Mouse (Mus musculus): ENCODE measurements around the gene Snrnp35. TPM values are rescaled to one million over a fixed set of nuclear protein-coding genes. Genes with fewer than 3 reads are reported as not detected.
"Not testable (repeated sequence)": the region's sequence is repeated elsewhere in the genome, so short reads cannot be mapped to it uniquely, and the experiment has no call there.

The Snrnp35 gene
- polyA plus RNA-seq, 1 experiment from 2014 or later = 20.7 TPM

GRCm38 (mm10) chr5:124449494-124449893 lies 33.4 kb upstream of the Snrnp35 start:
- no peak overlapping the region for H3K4me3 ChIP-seq (replicated peaks)
- no peak for ATAC-seq (ENCODE audit: low FRiP score)
- H3K27ac ChIP-seq (replicated peaks) = no peak overlapping the region
- WGBS = 62% methylated on average over 6 of the region's 6 CpGs
- peaks cover 68% of the 10 kb centered on the region for H3K36me3 ChIP-seq
- no peaks in the 10 kb centered on the region for H3K27me3 ChIP-seq (replicated peaks)
- H3K4me1 ChIP-seq = peaks cover 38% of the 10 kb centered on the region
- H3K4me2 ChIP-seq = no peak overlapping the region
- H3K9ac ChIP-seq (replicated peaks) = no peak overlapping the region
- no peaks in the 10 kb centered on the region for H3K9me3 ChIP-seq (replicated peaks)

GRCm38 (mm10) chr5:124450051-124450450 lies 32.9 kb upstream of the Snrnp35 start:
- Histone ChIP-seq H3K4me1 (peaks cover 33% of the 10 kb centered on the region), H3K9me3 (replicated peaks) (no peaks in the 10 kb centered on the region), H3K27me3 (replicated peaks) (no peaks in the 10 kb centered on the region), H3K27ac (replicated peaks) (no peak overlapping the region), H3K9ac (replicated peaks) (no peak overlapping the region), H3K36me3 (peaks cover 72% of the 10 kb centered on the region), H3K4me2 (no peak overlapping the region), H3K4me3 (replicated peaks) (no peak overlapping the region)
- no peak for ATAC-seq (ENCODE audit: low FRiP score)
- 84% methylated on average over 7 of the region's 7 CpGs for WGBS

DNA sequence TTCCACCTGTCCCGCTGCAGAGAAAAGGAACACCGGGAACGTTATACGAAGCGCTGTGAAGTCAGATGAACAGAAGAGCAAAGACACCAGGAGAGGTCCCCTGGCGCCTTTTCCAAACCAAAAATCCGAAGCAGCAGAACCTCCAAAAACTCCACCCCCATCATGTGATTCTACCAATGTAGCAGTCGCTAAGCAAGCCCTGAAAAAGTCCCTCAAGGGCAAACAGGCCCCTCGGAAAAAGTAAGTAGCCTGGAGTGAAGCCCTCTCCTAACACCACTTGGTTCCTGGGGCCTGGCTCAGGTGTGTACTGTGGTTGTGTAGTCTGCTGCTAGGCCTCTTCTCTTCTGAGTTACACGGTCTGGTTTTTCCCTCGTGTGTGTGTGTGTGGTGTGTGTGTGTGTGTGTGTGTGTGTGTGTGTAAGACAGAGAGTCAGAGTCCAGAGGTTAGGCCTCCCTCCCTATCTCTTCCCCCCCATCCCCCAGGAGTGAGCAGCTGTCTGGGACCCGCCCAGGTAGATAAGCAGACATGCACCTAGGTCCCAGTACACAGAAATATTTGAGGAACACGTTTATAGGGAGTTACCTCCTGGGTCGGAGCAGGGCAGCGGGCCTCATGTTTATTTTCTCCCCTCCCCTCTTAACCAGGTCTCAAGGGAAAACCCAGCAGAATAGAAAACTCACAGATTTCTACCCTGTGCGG lies 32.1 kb upstream of the Snrnp35 start:
- ATAC-seq (ENCODE audit: low FRiP score) = no peak
- H3K27ac ChIP-seq (replicated peaks) = no peak overlapping the region
- no peak overlapping the region for H3K9ac ChIP-seq (replicated peaks)
- peaks cover 33% of the 10 kb centered on the region for H3K4me1 ChIP-seq
- H3K36me3 ChIP-seq = peaks cover 77% of the 10 kb centered on the region
- WGBS = 92% methylated on average over 16 of the region's 16 CpGs
- no peak overlapping the region for H3K4me3 ChIP-seq (replicated peaks)
- H3K9me3 ChIP-seq (replicated peaks) = no peaks in the 10 kb centered on the region
- H3K4me2 ChIP-seq = no peak overlapping the region
- H3K27me3 ChIP-seq (replicated peaks) = no peaks in the 10 kb centered on the region

- Histone ChIP-seq H3K36me3 (peaks cover 89% of the 10 kb centered on the region), H3K9me3 (replicated peaks) (no peaks in the 10 kb centered on the region), H3K4me3 (replicated peaks) (no peak overlapping the region), H3K27ac (replicated peaks) (no peak overlapping the region), H3K9ac (replicated peaks) (no peak overlapping the region), H3K27me3 (replicated peaks) (no peaks in the 10 kb centered on the region), H3K4me2 (no peak overlapping the region), H3K4me1 (peaks cover 15% of the 10 kb centered on the region)
- WGBS = 80% methylated on average over 15 of the region's 15 CpGs
- ATAC-seq (ENCODE audit: low FRiP score) = no peak
These were observed 30.3 kb upstream of the Snrnp35 start for GRCm38 (mm10) chr5:124452494-124453228.

- WGBS = 85% methylated on average over 13 of the region's 13 CpGs
- Histone ChIP-seq H3K4me2 (no peak overlapping the region), H3K36me3 (peaks cover 91% of the 10 kb centered on the region), H3K27ac (replicated peaks) (no peak overlapping the region), H3K4me1 (peaks cover 12% of the 10 kb centered on the region), H3K9me3 (replicated peaks) (no peaks in the 10 kb centered on the region), H3K9ac (replicated peaks) (no peak overlapping the region), H3K27me3 (replicated peaks) (no peaks in the 10 kb centered on the region), H3K4me3 (replicated peaks) (no peak overlapping the region)
- no peak for ATAC-seq (ENCODE audit: low FRiP score)
These were observed 29.4 kb upstream of the Snrnp35 start for GRCm38 (mm10) chr5:124453339-124454081.

DNA sequence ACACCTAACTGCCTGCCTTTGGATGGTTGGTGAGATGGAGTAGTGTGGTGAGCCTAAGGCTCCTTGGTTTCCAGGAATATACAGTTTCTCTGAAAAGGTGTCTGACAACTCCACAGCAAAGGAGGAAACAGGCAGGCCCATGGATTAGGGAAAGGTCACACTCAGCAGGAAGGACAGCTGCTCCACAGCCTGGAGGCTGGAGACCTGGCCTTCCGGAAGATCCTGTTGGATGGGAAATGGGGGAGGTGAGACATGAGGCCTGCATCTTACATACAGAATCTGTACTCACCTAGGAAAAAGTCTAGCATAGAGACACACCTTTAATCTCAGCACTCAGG lies 28.9 kb upstream of the Snrnp35 start:
- Histone ChIP-seq H3K27ac (replicated peaks) (no peak overlapping the region), H3K36me3 (peaks cover 91% of the 10 kb centered on the region), H3K4me2 (no peak overlapping the region), H3K27me3 (replicated peaks) (no peaks in the 10 kb centered on the region), H3K4me1 (peaks cover 7% of the 10 kb centered on the region), H3K9ac (replicated peaks) (no peak overlapping the region), H3K9me3 (replicated peaks) (no peaks in the 10 kb centered on the region), H3K4me3 (replicated peaks) (no peak overlapping the region)
- ATAC-seq (ENCODE audit: low FRiP score) = no peak
- 85% methylated on average over 1 of the region's 1 CpGs for WGBS

- no peak overlapping the region for H3K4me2 ChIP-seq
- 97% methylated on average over 6 of the region's 6 CpGs for WGBS
- peaks cover 88% of the 10 kb centered on the region for H3K36me3 ChIP-seq
- no peak for ATAC-seq (ENCODE audit: low FRiP score)
- no peak overlapping the region for H3K9ac ChIP-seq (replicated peaks)
- no peak overlapping the region for H3K4me3 ChIP-seq (replicated peaks)
- no peaks in the 10 kb centered on the region for H3K4me1 ChIP-seq
- H3K27ac ChIP-seq (replicated peaks) = no peak overlapping the region
- no peaks in the 10 kb centered on the region for H3K27me3 ChIP-seq (replicated peaks)
- H3K9me3 ChIP-seq (replicated peaks) = no peaks in the 10 kb centered on the region
These were observed 26.2 kb upstream of the Snrnp35 start for GRCm38 (mm10) chr5:124456762-124457161.

GRCm38 (mm10) chr5:124460922-124461321 lies 22.0 kb upstream of the Snrnp35 start:
- not testable (repeated sequence) for H3K4me2 ChIP-seq; ATAC-seq (ENCODE audit: low FRiP score); H3K27ac ChIP-seq (replicated peaks); H3K9ac ChIP-seq (replicated peaks); H3K4me3 ChIP-seq (replicated peaks); H3K27me3 ChIP-seq (replicated peaks); H3K4me1 ChIP-seq; H3K9me3 ChIP-seq (replicated peaks)
- H3K36me3 ChIP-seq = peaks cover 81% of the 10 kb centered on the region
- 94% methylated on average over 14 of the region's 14 CpGs for WGBS

GRCm38 (mm10) chr5:124462297-124463025 lies 20.5 kb upstream of the Snrnp35 start:
- peaks cover 80% of the 10 kb centered on the region for H3K36me3 ChIP-seq

GRCm38 (mm10) chr5:124463462-124463861 lies 19.5 kb upstream of the Snrnp35 start:
- H3K4me2 ChIP-seq = no peak overlapping the region
- no peak overlapping the region for H3K4me3 ChIP-seq (replicated peaks)
- H3K27ac ChIP-seq (replicated peaks) = no peak overlapping the region
- no peaks in the 10 kb centered on the region for H3K4me1 ChIP-seq
- no peaks in the 10 kb centered on the region for H3K9me3 ChIP-seq (replicated peaks)
- H3K36me3 ChIP-seq = peaks cover 80% of the 10 kb centered on the region
- WGBS = 93% methylated on average over 5 of the region's 5 CpGs
- H3K27me3 ChIP-seq (replicated peaks) = no peaks in the 10 kb centered on the region
- no peak for ATAC-seq (ENCODE audit: low FRiP score)
- no peak overlapping the region for H3K9ac ChIP-seq (replicated peaks)

More at GRCm38 (mm10) chr5:124462297-124463025, 20.5 kb upstream of the Snrnp35 start:
- Histone ChIP-seq H3K4me1 (no peaks in the 10 kb centered on the region), H3K9me3 (replicated peaks) (no peaks in the 10 kb centered on the region), H3K27me3 (replicated peaks) (no peaks in the 10 kb centered on the region), H3K27ac (replicated peaks) (no peak overlapping the region), H3K4me3 (replicated peaks) (no peak overlapping the region), H3K4me2 (no peak overlapping the region), H3K9ac (replicated peaks) (no peak overlapping the region)
- ATAC-seq (ENCODE audit: low FRiP score) = no peak
- 84% methylated on average over 8 of the region's 8 CpGs for WGBS

- H3K4me1 ChIP-seq = no peaks in the 10 kb centered on the region
- no peak overlapping the region for H3K27ac ChIP-seq (replicated peaks)
- H3K4me3 ChIP-seq (replicated peaks) = no peak overlapping the region
- H3K27me3 ChIP-seq (replicated peaks) = no peaks in the 10 kb centered on the region
- no peak for ATAC-seq (ENCODE audit: low FRiP score)
- H3K36me3 ChIP-seq = peaks cover 80% of the 10 kb centered on the region
- no peak overlapping the region for H3K9ac ChIP-seq (replicated peaks)
- H3K4me2 ChIP-seq = no peak overlapping the region
- H3K9me3 ChIP-seq (replicated peaks) = no peaks in the 10 kb centered on the region
These were observed 18.0 kb upstream of the Snrnp35 start for GRCm38 (mm10) chr5:124464905-124465304.

All from neural tube, embryonic 15.5 days (tissue).